Mouse (Mus musculus): ENCODE data around the gene Vps54.

Gene Vps54

DNA sequence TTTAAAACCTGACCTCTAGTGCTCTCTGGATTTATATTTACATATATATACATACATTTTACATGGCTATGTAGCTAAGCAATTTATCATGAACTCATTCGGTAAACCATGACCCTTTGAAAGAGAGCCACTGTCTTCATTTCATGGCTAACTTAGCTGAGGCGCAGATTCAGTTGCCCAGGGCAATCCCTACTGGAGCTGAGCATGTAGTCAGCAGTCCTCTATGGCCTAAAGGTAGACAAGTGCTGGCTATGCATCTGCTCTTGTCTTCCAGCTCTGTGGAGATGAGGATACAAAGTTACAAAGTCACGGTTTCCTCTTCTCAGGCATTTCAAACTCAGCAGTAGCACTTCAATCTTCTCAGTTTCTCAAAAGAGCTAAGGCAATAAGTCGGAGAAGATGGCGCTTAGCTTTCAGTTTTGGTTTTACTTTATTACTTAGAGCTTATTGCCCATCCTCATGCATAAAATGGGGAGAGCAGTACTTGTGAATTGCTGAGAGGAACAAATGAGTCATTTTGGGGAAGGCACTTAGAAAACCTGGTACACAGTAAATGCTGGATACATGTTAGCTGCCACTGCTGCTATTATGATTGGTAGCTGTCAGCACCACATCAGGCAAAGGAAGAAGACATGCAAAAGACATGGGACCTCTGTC, 93.7 kb downstream of the Vps54 start:
- no peak for DNase-seq (ENCODE audit: low read depth, low spot score)

DNA sequence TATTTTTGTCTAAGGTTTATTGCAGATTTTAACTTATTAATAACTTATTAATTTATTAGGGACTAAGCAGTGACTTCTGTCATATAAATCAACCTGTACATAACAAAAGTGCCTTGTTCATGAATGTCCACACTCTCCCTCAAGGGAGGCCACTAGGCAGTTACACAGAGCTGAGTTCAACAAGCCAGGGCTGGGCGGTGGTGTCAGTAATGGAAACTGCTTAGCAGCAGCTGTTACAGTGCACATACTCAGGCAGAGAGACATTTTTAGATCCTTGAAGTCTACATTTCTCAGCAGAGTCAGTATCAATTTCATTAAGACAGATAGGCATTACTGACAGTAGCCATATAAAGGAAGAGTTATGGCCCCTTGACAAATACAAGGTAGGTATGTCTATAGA, 98.8 kb downstream of the Vps54 start:
- no peak for DNase-seq (ENCODE audit: low read depth, low spot score)

DNA sequence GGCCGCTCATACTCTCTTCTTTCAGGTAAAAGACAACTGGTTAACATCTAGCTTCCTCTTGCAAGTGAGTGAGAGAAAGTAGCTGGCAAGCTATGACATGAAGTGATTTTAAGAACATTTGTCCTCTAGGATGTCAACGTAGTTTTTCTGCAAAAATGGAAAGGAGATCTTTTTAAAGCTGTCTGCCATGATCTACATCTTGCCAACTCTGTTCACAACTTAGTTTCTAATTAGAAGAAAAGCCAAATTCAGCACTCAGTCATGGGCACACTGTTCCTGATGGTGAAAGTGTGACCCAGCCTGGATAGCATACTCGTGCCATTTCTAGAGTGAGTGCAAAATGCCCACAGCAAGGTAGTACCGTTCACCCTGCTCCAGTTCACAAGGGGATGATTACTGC, 100.0 kb downstream of the Vps54 start:
- peak; percentile 58 for DNase-seq (ENCODE audit: low read depth, low spot score)

DNA sequence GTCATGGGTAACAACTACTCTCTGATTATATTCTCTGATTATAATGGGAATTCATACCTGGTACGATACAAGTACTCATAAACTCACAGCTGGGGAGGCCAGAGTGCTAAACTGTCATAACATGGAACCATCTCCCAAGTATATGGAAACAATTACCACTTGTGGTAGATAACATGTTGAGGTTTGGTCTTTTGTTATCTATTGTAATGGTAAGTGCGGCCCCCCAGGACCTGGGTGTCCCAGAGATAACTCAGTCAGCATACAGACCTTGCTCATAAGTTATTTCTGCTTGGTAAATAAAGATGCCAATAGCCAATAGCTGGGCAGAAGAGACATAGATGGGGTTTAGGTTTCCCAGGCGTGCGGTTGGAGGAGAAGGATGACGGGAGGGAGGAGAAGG, 104.4 kb downstream of the Vps54 start:
- DNase-seq (ENCODE audit: low read depth, low spot score) = no peak

DNA sequence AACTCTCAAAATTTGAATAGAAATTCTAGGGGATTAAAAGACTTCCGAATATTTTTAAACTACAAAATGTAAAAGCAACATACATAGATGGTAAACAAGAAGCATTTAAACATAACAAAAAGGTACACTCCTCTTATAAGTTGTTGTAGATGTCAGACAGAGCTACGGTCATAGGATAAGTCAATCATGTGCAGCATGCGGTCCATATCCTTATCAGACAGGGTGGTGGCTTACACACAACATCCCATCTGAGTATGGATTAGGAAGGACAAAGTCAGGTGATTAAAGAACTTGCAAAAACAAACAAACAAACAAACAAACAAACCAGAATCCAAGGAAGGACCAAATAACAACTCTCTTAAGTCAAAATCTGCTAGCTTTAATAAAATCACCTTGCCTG, 106.9 kb downstream of the Vps54 start:
- no peak for DNase-seq (ENCODE audit: low read depth, low spot score)

DNA sequence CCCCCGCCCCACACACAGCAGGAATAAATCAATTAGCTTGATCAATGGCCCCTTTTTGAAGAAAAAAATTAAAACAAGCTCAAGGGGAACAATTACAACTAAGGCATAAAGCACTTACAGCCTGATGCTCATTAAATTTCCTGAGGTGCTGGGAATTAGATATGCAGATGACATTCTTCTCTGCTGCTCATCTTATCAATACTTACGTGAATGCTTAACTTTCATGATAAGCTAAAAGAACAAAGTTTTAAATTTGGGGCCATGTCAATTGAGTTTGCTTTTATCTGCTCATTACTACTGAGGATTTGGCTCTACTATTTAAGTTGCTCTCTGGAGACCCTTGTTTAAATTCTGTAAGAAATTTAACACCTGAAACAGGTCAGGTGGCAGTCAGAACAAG, 109.8 kb downstream of the Vps54 start:
- DNase-seq (ENCODE audit: low read depth, low spot score) = no peak

DNA sequence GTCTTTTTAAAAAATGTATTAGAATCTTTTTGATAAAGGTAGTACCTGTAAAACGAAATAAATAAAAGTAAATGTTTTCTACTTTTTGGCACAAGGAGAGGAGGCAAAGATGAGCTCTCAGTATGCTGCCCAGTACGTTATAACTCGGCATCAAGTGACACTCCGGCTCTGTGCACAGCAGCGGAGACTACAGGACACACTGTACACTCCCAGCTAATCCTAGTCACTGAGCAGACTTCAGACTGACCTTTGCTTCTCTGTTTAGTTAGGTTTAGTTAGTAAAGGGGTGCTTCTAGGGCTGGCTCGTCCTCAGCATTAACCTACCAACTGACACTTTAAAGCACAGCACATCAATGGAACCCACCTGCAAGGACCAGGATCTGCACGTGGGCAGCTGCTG, 112.2 kb downstream of the Vps54 start:
- no peak for DNase-seq (ENCODE audit: low read depth, low spot score)

DNA sequence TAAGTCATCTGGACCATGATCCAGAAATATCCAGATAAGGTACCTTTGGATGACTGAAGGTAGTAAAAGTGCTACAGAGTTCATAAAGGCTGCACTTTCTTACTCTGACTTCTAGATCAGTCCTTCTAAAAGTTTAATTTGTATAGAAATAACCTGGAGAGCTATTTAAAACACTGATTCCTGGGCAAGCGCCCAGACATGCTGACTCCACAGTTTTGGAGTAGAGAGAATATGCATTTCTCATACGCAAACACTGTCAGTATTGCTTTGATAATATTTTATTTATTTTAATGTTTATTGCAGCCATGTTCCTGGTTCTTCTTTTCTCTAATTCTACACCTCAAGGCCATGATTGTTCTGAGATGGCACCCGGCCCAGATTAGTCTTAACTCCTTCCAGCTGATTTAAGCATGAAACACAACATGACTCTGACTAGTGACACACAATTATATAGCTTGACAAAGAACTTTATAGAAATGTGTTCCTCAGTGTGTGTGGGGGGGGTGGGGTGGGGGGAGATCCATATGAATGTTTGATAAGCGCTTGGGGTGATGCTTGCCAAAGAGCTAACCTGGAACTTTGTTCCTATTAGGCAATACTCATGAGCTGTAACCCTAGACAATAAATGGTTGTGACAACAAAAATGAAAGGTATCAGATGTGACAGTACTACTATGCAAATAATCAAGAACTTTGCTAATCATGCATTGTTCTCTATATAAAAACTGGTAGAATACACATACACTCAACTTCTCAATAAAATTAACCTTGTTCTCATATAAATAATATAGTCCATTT, 124.3 kb downstream of the Vps54 start:
- no peak for DNase-seq (ENCODE audit: low read depth, low spot score)

DNA sequence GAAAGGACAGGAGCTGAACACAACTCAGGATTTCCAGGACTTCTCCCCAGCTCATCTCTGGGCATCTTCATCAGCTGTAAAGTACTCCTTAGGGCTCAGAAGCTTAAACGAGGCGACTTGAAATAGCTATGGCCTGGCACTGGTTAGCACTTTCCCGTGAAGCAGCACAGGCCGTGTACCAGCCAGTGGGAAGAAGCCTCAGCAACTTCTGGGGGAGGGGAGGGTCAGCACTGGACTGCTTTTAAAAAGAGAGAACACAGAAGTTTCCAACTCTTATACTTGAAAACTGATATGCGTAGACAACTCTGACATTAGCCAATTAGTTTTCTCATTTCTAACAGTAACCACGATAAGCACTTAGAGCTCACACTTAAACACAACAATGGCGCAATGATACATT, 129.4 kb downstream of the Vps54 start:
- DNase-seq (ENCODE audit: low read depth, low spot score) = peak; percentile 20

DNA sequence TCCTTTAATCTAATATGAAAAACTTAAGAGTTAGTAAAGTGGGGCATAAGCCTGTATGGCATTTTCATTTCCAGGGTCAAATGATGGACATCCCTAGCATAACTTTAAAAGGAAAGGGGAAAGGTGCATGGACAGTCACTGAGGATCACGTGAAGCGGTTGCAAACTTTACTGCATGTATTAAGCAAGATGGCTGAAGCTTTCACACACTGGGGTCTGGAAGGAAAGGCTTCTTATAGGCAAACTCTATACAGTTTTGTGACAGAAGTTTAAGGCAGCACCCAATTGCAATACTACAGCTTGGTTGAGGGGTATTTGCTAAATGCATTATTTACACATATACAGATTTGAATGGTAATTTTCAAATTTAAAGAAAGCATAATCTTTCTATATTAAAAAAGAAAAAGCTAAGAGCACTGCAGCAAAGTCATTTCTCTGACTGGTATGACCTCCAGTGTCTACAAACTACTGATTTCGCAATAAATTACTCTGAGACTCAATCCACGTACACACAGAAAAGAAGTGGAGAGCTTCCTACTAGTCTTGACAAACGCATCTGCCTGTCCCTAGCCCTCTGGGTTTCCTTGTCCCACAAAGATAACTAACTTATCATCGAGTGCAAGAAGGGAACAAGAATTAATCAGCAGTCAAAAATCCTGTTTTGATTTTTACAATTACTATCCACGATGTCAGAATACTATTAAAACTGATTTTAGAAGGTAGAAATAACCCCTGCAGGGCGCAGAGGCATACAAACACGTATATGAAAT, 130.4 kb downstream of the Vps54 start:
- no peak for DNase-seq (ENCODE audit: low read depth, low spot score)

DNA sequence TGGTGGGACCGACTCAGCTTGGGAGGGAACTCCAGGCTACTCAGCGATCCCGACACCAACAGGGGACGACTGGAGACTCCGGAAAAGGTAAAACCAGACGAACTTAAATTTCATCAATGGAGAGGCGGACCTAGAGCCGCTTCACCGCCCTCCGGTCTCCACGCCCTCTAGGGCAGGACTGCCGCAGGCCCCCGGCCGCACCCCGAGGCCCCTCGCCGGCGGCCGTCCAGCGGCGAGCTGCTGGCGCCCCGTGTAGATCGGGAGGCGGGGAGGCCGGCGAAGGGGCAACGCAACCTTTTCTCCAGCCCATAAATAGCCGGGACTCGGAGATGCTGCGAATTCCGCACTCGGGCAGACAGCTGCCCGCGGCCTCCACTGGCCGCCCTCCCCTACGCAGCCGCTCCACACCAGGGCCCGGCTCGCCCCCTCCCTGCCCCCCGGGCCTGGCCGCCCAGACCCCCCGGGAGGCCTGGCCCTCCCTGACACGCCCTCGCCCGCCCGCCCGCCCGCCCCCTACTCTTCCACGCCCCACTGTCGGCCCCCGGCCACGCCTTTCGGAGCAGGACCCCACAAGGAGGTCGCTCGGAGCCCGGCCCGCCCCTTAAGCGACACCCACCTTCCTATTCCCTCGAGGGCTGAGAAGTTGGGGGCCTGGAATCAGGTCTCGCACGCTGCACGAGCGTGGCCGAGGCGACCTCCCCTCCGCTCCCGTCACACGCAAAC, 131.5 kb downstream of the Vps54 start:
- peak; percentile 69 for DNase-seq (ENCODE audit: low read depth, low spot score)

Measured in brain, adult 2 months (tissue).